Mouse (Mus musculus) layer of hippocampus, postnatal 25 days (tissue): ENCODE data around the gene Bbof1. TPM values are rescaled to one million over a fixed set of nuclear protein-coding genes. Genes with fewer than 3 reads are reported as not detected.

Source experiments
- DNase-seq, 2 experiments: peaks; one replicate each; pipeline ENCODE4 v3.0.0; 2022; ENCODE audit warnings: mixed read lengths in 2 of 2, low spot score in 1 of 2; ENCODE audit errors: extremely low spot score in 1 of 2
- total RNA-seq, 2 experiments: library from RNA; stranded (reverse); gene quantifications; 2 replicates each; pipeline ENCODE4 v1.2.3; 2021

Gene Bbof1
- total RNA-seq, 2 experiments from 2014 or later: 7.0 to 11.0 TPM

DNA sequence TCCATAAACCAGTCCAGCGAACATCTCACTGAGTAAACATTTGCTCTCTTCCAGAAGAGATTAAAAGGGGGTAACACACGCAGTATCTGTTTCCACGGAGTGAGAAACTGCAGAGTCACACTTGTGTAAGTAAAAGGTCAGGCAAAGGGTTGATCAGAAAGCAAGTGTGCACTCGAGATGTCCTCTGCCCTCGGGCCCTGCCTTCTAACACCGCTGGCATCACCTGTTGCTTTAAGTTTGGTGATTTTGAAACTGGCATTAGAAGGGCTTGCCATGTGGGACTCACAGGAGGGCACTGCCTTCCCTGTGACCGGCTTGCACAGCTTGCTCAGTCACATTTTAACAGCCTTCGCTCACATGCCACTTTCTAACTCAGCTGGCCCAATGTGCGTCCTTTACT is 9.2 kb upstream of the Bbof1 start:
- DNase-seq: no peak

DNA sequence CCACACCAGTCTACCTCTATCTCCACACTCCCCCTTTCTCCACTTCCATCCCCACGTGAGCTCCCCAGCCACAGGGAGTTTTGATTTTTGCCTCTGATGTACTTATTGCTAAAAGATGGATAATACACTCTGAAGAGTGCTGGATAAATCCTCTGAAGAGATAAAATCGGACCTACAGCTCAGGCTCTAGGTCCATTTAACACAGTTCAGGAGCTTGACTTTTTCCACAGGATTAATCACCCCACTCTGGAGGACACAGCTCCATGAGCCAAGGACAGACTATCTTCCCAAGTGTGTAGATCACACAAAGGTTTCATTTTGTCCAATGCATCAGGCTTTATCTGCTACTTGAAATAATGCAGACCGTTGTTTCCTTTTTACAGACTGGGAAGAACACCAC is 8.8 kb upstream of the Bbof1 start:
- no peak for DNase-seq

DNA sequence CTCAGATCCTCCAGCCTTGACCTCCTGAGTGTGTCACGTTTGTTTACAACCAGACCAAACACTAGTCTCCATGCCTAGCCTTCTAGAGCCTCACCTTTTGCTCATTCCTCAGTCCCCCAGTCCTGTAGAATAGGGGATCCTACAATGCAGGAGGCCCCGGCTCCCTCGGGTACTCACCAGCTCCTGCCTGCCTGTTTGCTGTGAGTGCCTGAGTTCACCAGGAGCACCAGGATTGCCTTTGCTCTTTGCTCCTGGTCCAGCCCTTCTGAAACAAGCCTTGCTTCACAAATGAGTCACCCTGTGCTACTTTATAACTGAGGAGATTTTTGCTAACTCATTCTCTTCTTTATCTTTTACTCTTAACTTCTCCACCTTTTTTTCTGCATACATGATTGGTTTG is 8.2 kb upstream of the Bbof1 start:
- DNase-seq: no peak

DNA sequence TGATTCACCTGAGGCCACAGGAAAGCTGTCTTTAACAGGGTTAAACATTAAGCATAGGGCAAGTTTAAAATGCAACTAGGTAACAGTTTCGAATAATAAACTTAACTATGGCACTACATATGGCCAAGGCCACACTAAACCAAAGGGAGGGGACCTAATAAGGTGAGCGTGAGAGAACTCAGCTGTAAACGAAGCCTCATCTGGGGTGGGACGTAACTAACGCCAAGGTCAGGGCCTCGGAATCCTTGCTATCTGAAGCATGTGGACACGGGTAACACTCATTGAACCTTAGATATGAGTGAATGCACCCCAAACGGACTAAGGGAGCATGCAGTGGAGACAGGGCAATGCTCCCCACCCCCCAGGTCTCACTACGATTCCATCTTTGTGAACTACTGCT is 5.9 kb upstream of the Bbof1 start:
- DNase-seq: no peak

DNA sequence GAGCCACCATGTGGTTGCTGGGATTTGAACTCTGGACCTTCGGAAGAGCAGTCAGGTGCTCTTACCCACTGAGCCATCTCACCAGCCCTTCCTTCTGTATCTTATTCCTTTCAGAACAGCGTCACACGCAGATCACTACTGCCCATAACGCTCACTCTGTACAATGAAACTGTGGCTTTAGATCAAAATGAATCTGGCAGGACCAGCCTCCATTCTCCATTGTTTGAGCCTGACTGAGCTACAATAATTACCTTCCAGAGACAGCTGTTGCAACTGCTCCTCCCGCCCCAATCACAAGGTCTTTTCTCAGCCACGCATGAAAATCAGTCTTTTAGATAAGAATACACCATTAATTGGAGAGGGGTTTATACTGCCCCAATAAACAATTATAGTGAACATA is 4.3 kb upstream of the Bbof1 start:
- no peak for DNase-seq

DNA sequence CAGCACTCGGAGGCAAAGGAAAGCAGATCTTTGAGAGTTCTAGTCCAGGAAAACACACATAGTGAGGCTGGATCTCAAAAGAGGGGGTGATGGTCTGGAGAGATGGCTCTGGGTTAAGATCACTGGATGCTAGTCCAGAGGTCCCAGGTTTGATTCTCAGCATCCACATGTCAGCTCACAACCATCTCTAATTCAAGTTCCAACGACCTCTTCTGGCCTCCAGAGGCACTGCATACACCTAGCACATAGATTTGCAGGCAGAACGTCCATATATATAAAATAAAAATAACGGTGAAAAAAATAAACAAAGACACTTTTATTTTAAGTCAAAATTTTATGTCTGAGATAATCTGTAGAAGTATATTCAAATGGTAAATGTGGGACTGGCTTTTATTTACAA is 1.6 kb upstream of the Bbof1 start:
- DNase-seq: no peak

DNA sequence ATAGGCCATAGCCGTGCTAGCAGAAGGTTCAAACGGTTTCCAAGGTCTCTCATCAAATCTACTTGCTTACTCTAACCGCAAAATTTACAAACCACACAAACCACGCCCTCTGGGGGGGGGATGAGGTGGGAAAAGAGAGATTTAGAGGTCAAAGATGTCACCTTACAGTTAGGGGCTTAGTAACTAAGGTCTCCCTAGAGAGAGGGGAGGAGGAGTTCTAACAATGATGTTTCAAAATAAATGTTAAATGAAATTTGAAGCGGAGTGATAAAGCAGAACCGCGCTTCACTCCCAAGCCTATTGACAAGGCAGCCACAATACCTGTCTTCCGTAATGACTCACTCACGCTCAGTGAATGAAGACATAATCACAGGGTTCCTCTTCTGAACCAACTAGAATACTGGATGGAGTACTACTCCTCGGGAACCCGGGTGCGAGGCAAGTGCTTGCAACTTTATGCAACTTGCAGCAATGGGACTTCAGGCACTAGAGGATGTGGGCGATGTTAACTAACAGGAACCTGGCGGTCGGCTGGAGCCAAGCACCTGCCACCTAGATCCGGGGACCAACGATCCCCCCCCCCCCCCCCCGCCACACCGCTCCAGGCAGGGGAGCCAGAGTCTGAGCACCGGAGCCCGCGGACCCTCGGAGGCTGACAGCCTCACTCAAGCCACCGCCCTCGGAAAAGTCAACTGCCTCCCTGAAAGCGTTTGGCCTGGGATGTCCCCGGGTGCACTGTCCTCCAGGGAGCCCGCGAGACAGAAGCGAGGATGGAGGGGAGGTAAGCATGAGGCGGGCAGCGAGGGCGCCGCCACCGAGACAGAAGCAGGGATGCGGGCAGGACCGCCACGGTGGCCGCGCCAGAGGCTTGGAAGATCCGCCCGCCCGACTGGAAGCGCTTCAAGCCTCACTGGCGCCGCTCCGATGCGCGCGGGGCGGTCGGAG is 725 bp upstream of the Bbof1 start:
- DNase-seq: peak in 1 of 2 experiments; percentile 8

DNA sequence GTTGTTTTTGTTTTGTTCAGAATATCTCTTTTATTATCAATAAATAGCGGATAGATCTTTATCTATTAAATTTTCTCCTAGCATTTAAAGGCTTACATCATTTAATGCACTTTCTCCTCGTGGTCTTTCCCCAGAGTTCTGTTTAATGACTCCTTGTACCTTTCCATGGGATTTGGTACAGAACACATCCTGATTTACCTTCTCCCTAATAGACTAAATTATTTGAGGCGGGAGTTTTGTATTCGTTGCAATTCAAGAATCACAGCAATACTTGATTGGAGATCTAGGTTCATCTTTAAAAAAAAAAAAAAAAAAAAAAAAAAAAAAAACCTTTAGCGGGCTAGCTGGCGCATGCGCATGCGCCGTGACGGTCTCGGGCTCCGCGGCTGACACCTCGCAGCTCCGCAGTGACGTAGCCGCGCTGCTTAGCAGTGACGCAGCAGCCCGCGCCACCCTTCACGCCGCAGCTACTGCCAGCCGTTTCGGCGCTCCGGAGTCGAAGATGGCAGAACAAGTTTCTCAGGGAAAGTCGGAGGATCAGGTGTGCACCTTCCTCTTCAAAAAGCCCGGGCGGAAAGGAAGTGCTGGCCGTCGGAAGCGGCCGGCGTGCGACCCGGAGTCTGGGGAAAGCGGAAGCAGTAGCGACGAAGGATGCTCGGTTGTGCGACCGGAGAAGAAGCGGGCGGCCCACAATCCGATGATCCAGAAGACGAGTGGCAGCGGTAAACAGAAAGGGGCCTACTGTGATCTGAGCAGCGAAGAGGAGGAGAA is 8.1 kb downstream of the Bbof1 start, which contains the start of gene Rnf113a2:
Gene Rnf113a2 (plus strand): TSS at position 363 of the 771 bp plus-strand sequence.
- peak; percentile 66 to 74 for DNase-seq

DNA sequence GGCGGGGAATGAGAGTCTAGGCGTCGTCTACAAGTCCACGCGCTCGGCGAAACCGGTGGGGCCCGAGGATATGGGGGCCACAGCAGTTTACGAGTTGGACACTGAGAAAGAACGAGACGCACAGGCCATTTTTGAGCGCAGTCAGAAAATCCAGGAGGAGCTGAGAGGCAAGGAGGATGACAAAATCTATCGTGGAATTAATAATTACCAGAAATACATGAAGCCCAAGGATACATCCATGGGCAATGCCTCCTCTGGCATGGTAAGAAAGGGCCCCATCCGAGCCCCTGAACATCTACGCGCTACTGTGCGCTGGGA is 8.7 kb downstream of the Bbof1 start:
- no peak for DNase-seq

DNA sequence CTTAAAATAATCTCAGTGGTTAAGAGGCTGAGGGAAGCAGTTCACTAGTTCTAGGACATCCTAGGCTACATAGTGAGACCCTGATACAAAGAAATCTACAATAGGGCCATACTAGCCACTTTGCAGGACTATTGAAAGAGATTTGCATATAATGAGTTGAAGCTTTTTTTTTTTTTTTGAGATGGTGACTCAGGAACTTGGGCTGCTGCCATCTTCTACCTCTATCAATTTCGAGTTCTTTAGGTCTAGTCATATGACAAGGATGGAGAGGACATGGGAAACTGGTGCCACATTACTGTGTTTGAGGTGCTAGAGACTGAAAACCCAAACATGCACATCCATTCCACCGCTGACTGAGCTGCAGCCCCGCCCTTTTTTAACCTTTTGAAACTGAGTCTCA is 15.1 kb downstream of the Bbof1 start:
- no peak for DNase-seq

DNA sequence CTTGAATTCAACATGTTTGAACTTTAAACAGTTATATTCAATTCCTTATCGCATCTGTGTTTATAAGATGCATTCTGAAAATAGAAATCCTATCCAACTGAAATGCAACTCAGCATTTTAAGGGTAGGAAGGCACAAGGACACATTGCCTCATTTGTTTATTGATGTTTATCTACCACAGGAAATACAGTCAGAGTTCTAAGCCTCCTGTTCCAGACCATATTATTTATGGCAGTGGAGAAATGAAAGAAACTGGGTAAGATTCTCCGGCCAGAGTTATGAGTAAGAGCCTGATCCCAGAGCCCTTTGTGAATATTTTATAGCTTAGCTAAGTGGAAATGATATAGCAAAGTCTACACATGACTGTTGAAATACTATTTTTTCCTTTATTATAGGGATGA is 21.0 kb downstream of the Bbof1 start:
- no peak for DNase-seq

DNA sequence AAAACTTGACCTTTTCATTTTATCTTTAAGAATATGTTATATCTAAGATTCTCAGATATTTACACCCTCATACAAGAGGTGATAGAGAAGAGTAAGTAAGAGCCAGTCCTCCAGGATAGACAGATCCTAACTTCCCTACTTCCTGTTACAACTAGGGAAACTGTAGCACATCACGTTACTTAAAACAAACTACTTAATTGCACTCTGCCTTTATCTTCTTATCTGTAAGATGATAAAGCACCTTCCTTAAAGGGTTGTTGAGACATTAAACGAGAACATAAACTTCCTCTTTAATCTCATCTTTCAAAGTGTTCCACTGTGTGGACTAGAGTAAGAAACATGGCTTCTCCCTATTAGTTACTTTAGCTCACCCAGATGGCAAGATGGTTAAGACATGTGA is 29.8 kb downstream of the Bbof1 start:
- no peak for DNase-seq

DNA sequence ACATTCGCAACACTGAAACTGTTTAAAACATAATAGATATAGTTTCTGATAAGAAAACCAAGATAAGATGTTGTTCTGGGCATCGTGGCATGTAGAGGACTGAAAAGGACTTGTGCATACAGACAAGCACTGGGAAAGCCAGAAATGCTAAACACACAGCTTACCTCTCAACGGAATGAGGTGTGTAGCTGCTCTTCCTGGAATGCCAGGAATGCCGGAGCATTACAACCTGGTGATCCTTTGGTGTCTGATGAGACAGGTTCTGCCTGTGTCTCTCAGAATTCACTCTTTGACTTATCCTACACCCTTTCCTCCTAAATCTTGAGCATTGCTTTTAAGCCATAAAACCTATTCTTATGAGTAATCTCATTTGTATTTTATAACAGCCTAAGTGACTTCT is 33.7 kb downstream of the Bbof1 start:
- DNase-seq: no peak

DNA sequence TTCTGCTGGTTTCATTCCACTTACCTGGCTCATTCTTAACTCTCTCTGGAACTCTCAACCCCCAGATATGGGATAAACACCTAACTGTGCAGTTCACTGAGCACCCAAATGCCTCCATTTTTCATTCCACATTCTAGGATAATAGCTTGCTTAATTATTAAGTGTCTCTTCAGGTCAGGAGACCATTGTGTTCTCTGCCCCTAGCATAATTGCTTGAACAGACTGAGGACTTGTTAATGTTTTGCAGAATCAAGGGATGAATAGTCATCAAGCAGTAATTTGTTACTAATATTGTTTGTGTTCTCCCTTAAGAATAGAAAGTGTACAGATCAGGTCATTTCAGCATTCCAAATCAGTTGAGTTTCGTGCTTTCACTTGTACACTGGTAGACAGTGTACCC is 38.5 kb downstream of the Bbof1 start:
- no peak for DNase-seq

DNA sequence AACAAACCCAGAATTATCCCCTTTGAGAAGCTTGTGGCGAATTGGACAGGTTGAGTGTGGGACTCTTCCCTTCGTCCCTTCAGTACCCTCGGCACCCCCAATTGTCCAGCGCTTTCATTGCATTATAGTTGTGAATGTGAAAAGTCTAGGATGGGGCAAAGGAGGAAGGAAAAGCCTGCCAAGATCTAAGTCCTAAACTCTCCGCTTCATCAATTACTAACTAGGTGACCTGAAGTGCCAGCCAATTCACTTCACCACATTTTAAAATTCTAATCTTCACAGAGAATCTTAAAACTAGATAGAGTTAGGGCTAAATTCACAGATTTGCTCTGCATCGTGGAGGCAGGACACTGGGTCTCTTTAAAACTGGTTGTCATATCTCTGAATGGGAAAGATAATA is 39.3 kb downstream of the Bbof1 start:
- no peak for DNase-seq

DNA sequence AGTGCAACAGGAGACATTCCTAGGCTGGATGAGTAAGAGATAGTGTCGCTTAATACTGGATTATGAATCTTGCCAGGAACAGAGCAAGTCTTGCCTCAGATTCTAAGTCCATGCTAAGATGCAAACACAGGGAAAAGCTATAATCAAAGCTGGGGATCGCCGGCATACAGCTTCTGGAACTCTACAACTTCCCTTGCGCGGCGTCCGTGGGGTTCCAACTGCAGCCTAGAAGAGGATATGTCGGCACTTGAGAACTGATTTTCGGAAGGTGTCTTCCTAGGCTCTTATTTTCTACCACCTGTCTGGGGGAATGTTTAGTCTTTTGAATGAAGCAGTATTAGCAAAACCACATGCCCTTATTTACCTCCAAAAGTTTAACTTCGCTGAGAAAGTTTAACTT is 41.0 kb downstream of the Bbof1 start:
- no peak for DNase-seq

DNA sequence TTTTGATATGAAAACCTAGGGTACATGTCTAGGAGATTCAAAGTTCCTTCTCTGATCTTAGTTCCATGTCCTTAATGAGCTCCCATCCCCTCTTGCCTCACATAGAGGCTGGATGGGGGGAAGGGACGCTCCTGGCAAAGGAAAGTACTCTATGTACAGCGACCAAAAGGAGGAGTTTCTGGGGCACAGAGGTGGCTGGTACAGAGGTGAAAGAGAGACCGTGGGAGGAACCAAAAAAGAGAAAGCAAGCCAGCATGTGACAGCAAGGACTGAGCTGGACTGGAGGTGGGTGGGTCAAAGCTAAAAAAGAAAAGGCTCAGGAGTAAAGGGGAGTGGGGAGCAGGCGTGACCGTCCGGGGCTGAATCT is 41.5 kb downstream of the Bbof1 start:
- DNase-seq: peak in 1 of 2 experiments; percentile 14

DNA sequence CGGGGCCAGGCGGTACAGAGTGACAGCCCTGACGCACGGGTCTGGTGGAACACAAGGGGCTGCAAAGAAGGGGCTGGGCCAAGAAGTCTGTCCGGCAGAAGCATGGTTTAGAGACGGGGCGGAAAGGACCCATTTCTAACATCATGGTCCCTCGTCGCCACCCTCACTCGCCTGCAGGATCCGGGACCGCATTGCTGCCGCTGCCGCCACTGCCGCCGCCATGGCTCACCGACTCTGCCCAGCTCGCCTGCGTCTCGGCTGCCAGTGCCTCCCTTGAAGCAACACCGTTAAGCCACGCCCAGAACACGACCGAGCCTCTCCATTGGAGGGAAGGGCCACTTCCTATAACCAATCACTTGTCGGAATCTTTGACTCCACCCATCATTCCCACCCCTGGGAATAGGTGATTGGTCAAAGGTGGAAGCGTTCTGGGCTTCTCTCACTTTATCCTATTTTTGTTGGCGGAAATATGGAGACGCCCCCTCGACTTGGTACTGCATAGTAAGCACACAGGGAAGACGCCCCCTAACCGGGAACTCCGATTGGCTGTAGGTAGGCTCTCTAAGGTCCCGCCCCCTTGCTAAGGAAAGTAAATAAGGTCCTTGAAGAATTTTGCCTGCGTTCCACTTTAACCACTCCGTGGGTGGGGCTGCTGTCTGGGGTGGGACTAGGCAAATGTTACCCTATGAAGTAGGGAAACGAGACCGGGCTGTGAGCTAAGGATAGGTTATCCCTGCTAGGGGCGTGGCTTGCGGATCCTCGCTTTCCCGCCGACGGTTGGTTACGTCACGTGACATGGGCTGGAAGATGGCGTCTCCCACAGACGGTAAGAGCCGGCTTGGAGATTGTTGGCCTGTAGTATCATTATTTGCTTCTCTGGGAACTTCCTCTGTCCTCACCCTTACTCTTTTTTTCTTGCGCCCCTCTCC is 42.1 kb downstream of the Bbof1 start, which contains the start of the genes Aldh6a1 and Lin52:
Gene Aldh6a1 (minus strand): TSS at position 287 of the 929 bp plus-strand sequence.
Gene Lin52 (plus strand): TSS at position 705 of the 929 bp plus-strand sequence.
- peak; percentile 82 for DNase-seq

DNA sequence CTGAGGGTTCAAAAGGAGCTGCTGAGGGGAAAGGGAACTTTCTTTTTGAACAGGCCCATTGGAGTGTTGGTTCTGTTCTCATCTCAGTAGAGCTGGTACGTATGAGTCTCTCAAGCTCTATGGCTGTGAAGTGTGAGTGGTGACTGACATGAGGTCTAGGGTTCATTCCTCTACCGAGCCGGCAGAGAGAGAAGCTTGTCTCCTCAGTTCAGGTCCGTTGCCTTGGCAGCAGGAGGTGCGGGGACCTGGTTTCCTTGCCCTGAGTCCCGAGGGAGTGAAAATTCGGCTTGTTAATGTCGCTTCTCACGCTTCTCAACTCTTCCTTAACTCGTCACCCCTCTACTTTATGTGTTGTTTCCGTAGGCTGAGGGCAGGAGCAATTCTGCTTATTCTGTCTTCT is 42.9 kb downstream of the Bbof1 start:
- peak in 1 of 2 experiments; percentile 12 for DNase-seq

DNA sequence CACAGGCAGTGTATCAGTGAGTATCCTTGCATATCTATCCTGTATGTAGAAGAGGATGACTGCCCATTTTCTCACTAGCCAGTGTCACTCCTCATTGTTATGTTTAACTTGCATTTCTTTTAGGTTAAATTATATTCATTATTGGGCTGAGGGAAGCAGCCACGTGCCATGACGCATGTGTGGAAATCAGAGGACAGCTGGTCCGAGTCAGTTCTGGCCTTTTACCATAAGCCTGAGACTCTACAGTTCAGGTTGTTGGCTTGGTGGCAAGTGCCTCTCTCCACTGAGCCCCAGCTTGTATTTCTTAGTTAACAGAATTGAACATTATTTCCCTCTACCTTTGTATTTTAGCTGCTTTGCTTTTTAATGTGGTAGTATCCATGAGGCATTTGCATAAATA is 48.0 kb downstream of the Bbof1 start:
- no peak for DNase-seq

DNA sequence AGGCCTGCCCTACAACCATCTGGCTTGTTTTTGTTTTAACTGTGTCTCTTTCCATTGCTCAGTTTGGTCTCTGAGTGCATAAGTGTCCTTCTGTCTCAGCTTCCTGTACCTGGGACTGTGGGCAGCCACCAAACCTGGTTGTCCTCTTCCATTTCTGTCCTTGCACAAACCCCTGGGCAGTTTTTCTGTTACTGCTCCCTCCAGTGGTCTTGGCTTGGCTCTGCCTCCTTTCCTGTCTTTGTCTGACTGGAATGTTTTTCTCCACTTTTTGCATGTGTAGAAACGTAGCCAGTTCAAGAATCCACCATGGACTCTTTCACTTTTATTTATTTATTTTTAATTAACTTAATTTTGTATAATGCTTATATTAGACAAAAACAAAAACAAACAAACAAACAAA is 51.0 kb downstream of the Bbof1 start:
- DNase-seq: no peak
